Mouse (Mus musculus) heart, adult 2 months (tissue): ENCODE measurements at regions not wholly inside any gene's neighbourhood (a gene's known extent, or its start where the extent isn't known, plus 50 kb on each side); places are given as distances from the start of the nearest gene placed in this dataset.

Source experiments
- CTCF ChIP-seq: fragments of 200-600 bp; IDR thresholded peaks from 2 replicates; pipeline ENCODE4 v1.8.1; 2022; ENCODE audit warnings: antibody characterized with exemption, mild to moderate bottlenecking, moderate library complexity
- POLR2A ChIP-seq: fragments of 200-500 bp; IDR thresholded peaks from 2 replicates; pipeline ENCODE4 v1.6.1; 2011; ENCODE audit warnings: mild to moderate bottlenecking, low read depth, low read length, control low read depth; ENCODE audit not compliant: insufficient read depth

- TF ChIP-seq CTCF (no peak), POLR2A (no peak)
Measured at GRCm38 (mm10) chr4:39833634-39834033, 309.2 kb upstream of the Aco1 start.
